Mouse (Mus musculus) gastrocnemius, postnatal 14 days (tissue): ENCODE data around the gene Rpa2. TPM values are rescaled to one million over a fixed set of nuclear protein-coding genes. Genes with fewer than 3 reads are reported as not detected.

Source experiments
- DNase-seq: peaks from one replicate; pipeline ENCODE4 v3.0.0; 2021; ENCODE audit warnings: mixed read lengths
- intact Hi-C: fragments of 180-260 bp; cut with DNase I; formaldehyde crosslinking; loops from one replicate; pipeline ENCODE4 v1.15.1; 2025; ENCODE audit warnings: low total_unique reads
- total RNA-seq, 2 experiments: library from RNA; stranded (reverse); gene quantifications; 2 replicates each; pipeline ENCODE4 v1.2.3; 2021

Gene Rpa2
- total RNA-seq, 2 experiments from 2014 or later: 14.1 to 14.9 TPM

- no peak for DNase-seq
- intact Hi-C loops: no loop called here
Measured at GRCm38 (mm10) chr4:132799845-132800244, 31.7 kb downstream of the Rpa2 start.

GRCm38 (mm10) chr4:132801176-132802077 is 33.3 kb downstream of the Rpa2 start:
- intact Hi-C loops: no loop called here
- DNase-seq: no peak

- intact Hi-C loops: no loop called here
- peak; percentile 38 for DNase-seq
Measured at GRCm38 (mm10) chr4:132802171-132802637, 34.1 kb downstream of the Rpa2 start.

GRCm38 (mm10) chr4:132803212-132803611 is 35.1 kb downstream of the Rpa2 start:
- intact Hi-C loops: no loop called here
- DNase-seq: no peak

GRCm38 (mm10) chr4:132803876-132804275 is 35.7 kb downstream of the Rpa2 start:
- intact Hi-C loops: no loop called here
- DNase-seq: no peak

- intact Hi-C loops: no loop called here
- no peak for DNase-seq
Measured at GRCm38 (mm10) chr4:132804331-132804730, 36.2 kb downstream of the Rpa2 start.

- no peak for DNase-seq
- intact Hi-C loops: no loop called here
Measured at GRCm38 (mm10) chr4:132805146-132805545, 37.0 kb downstream of the Rpa2 start.

GRCm38 (mm10) chr4:132805599-132806197 is 37.6 kb downstream of the Rpa2 start:
- no peak for DNase-seq
- intact Hi-C loops: no loop called here

- intact Hi-C loops: no loop called here
- DNase-seq: no peak
Measured at GRCm38 (mm10) chr4:132806620-132807191, 38.6 kb downstream of the Rpa2 start.

GRCm38 (mm10) chr4:132807771-132808641 is 39.9 kb downstream of the Rpa2 start:
- intact Hi-C loops: no loop called here
- no peak for DNase-seq

- DNase-seq: no peak
- intact Hi-C loops: no loop called here
Measured at GRCm38 (mm10) chr4:132809621-132810020, 41.5 kb downstream of the Rpa2 start.

- intact Hi-C loops: no loop called here
- no peak for DNase-seq
Measured at GRCm38 (mm10) chr4:132816404-132816803, 48.3 kb downstream of the Rpa2 start.

- intact Hi-C loops: no loop called here
- no peak for DNase-seq
Measured at GRCm38 (mm10) chr4:132816855-132817254, 48.7 kb downstream of the Rpa2 start.

GRCm38 (mm10) chr4:132818442-132818841 is 50.3 kb downstream of the Rpa2 start:
- intact Hi-C loops: no loop called here
- no peak for DNase-seq

- peak; percentile 63 for DNase-seq
- intact Hi-C loops: loop anchor here (5.0 kb wide), 1 partner anchor 51 kb away; no protein-coding TSS in a partner anchor
Measured at GRCm38 (mm10) chr4:132823614-132824366, 55.7 kb downstream of the Rpa2 start.
